Mouse (Mus musculus) kidney, adult 2 months (tissue): Measurements from ENCODE around the gene Mael.
A peak's percentile ranks its signal among the peaks of the same experiment; 100 is the strongest.

Experiments used
- CTCF ChIP-seq: fragments of 200-500 bp; conservative IDR thresholded peaks from 2 replicates; pipeline ENCODE4 v1.5.1; 2011; ENCODE audit warnings: low read depth, mild to moderate bottlenecking, control low read depth, low read length, moderate library complexity, mixed read lengths; ENCODE audit not compliant: insufficient read depth, insufficient read length
- POLR2A ChIP-seq: fragments of 200-500 bp; IDR thresholded peaks from one replicate; pipeline ENCODE4 v1.6.1; 2011; ENCODE audit warnings: low read depth, low read length, control low read depth

DNA sequence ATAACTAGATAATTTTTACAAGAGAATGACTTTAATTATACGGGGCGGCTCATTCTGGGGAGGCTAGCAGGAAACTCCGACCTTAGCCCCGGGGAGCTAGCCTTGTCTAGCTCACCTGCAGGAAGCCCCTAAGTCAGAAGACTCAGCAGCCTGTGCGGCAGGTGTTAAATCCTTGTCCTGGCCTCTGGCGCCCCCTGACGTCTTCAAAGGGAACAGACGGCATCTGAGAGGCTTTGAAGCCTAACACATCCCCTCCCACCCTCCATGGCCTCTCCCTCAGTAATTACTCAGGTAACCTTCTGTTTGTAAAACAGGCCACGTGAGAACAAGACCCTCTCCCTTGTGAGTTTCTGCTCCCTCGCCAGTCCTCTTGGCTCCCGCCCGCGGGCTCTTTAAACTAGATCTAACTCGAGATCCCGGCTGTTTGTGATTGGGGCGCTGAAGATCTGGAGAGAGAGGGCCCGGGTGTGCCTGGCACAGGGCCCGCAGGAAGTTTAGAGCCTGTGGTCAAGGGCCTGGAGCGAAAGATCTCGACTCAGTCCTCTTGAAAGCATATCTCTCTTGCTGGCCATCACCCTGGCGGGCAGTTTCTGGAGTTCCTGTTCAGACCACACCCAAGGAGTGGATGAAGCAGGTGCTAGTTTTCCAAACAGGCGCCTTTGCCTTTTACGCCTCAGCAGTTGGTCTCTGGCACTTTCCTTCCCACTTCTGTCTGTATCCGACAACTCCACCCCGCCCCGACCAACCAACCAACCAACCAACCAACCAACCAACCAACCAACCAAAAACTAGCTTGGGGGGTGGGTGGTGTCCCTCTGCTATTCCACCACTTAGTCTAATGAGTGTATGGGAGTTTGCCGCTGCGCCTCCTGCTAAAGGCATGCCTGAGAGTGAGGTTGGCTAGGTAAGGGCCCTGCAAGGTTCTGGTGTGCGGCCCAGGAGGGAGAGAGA, 84.1 kb downstream of the Mael start:
- peak; percentile 96 for TF ChIP-seq CTCF
- no peak for TF ChIP-seq POLR2A
